Mouse (Mus musculus) ES-Bruce4 (cell line): ENCODE data around the gene Lcp1. TPM values are rescaled to one million over a fixed set of nuclear protein-coding genes. Genes with fewer than 3 reads are reported as not detected.
"Not testable (repeated sequence)": the region's sequence is repeated elsewhere in the genome, so short reads cannot be mapped to it uniquely, and the experiment has no call there.

ENCODE experiments used
- H3K27ac ChIP-seq: 2 replicates; pipeline ENCODE4 v1.5.1; 2012; ENCODE audit warnings: low read length, inconsistent platforms; ENCODE audit not compliant: insufficient read depth
- H3K27me3 ChIP-seq: 2 replicates; pipeline ENCODE4 v1.6.1; 2012; ENCODE audit warnings: mild to moderate bottlenecking, low read length, inconsistent platforms; ENCODE audit not compliant: control insufficient read depth, poor library complexity, insufficient read depth, severe bottlenecking
- H3K36me3 ChIP-seq: 2 replicates; pipeline ENCODE4 v1.6.1; 2012; ENCODE audit warnings: inconsistent platforms, mild to moderate bottlenecking, low read length, moderate library complexity; ENCODE audit not compliant: control insufficient read depth, poor library complexity, insufficient read depth, severe bottlenecking
- H3K4me1 ChIP-seq: one replicate; pipeline ENCODE4 v1.8.1; 2011; ENCODE audit warnings: low read length; ENCODE audit not compliant: control insufficient read depth, insufficient read depth
- H3K4me3 ChIP-seq: 2 replicates; pipeline ENCODE4 v1.5.1; 2011; ENCODE audit warnings: low read depth, mild to moderate bottlenecking, low read length
- H3K9ac ChIP-seq: 2 replicates; pipeline ENCODE4 v1.6.1; 2012; ENCODE audit warnings: low read depth, mild to moderate bottlenecking, inconsistent platforms; ENCODE audit not compliant: poor library complexity, severe bottlenecking
- H3K9me3 ChIP-seq: replicated peaks from 2 replicates; pipeline ENCODE4 v1.6.1; 2012; ENCODE audit warnings: mild to moderate bottlenecking, low read length, inconsistent platforms; ENCODE audit not compliant: control insufficient read depth, poor library complexity, insufficient read depth, severe bottlenecking
- CTCF ChIP-seq: IDR thresholded peaks from one replicate; pipeline ENCODE4 v1.8.1; 2011; ENCODE audit warnings: low read depth, low read length
- EP300 ChIP-seq: IDR thresholded peaks from 2 replicates; pipeline ENCODE4 v1.6.1; 2011; ENCODE audit warnings: low read depth, low read length; ENCODE audit not compliant: insufficient read depth
- POLR2A ChIP-seq: IDR thresholded peaks from one replicate; pipeline ENCODE4 v1.8.1; 2011; ENCODE audit warnings: low read length; ENCODE audit not compliant: insufficient read depth
- polyA plus RNA-seq: library from polyadenylated mRNA; stranded (reverse); fragments of >200 nt; gene quantifications from 2 replicates; pipeline ENCODE4 v1.2.4, GENCODE M21; 2011; ENCODE audit warnings: low read depth; ENCODE audit not compliant: missing spikeins, insufficient read depth, insufficient read length

Gene Lcp1
- polyA plus RNA-seq, 1 experiment, result 2.5 TPM

GRCm38 (mm10) chr14:75138503-75138902, 7.6 kb downstream of the Lcp1 start:
- Histone ChIP-seq H3K9me3 (no peaks in the 10 kb centered on the region), H3K9ac (no peak overlapping the region), H3K4me1 (peaks cover 1% of the 10 kb centered on the region), H3K27ac (no peak overlapping the region), H3K36me3 (no peaks in the 10 kb centered on the region), H3K4me3 (no peak overlapping the region), H3K27me3 (no peaks in the 10 kb centered on the region; the same call in 1 of the 2 replicates)
- no peak for TF ChIP-seq CTCF

GRCm38 (mm10) chr14:75139225-75139624, 8.3 kb downstream of the Lcp1 start:
- no peak overlapping the region for H3K4me3 ChIP-seq
- H3K4me1 ChIP-seq, result peaks cover 1% of the 10 kb centered on the region
- H3K27ac ChIP-seq, result no peak overlapping the region
- no peak overlapping the region for H3K9ac ChIP-seq
- H3K27me3 ChIP-seq, result no peaks in the 10 kb centered on the region; the same call in 1 of the 2 replicates
- no peaks in the 10 kb centered on the region for H3K9me3 ChIP-seq
- no peaks in the 10 kb centered on the region for H3K36me3 ChIP-seq
- TF ChIP-seq CTCF (no peak), POLR2A (no peak)

DNA sequence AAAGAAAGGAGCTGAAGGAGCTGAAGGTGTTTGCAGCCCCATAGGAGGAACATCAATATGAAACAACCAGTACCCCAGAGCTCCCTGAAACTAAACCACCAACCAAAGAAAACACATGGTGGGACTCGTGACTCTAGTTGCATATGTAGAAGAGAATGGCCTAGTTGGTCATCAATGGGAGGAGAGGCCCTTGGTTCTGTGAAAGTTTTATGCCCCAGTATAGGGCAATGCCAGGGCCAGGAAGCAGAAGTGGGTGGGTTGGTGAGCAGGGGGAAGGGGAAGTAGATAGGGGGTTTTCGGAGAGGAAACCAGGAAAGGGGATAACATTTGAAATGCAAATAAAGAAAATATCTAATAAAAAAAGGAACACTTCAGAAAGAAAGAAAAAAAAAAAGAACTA, 16.8 kb downstream of the Lcp1 start:
- H3K9me3 ChIP-seq, H3K4me3 ChIP-seq, H3K9ac ChIP-seq, H3K27ac ChIP-seq, H3K4me1 ChIP-seq, H3K36me3 ChIP-seq, H3K27me3 ChIP-seq: not testable (repeated sequence)

- Histone ChIP-seq H3K4me1 (no peaks in the 10 kb centered on the region), H3K36me3 (no peaks in the 10 kb centered on the region), H3K27me3 (no peaks in the 10 kb centered on the region; the same call in 1 of the 2 replicates), H3K9me3 (0 out of 2 replicates have a peak, but pooled peaks cover 2% of the 10 kb centered on the region), H3K9ac (no peak overlapping the region), H3K4me3 (no peak overlapping the region), H3K27ac (no peak overlapping the region)
- TF ChIP-seq CTCF (no peak), EP300 (no peak), POLR2A (no peak)
Observed at GRCm38 (mm10) chr14:75148229-75148628, 17.3 kb downstream of the Lcp1 start.

- H3K27me3 ChIP-seq, result no peaks in the 10 kb centered on the region; the same call in 1 of the 2 replicates
- no peak overlapping the region for H3K27ac ChIP-seq
- no peak overlapping the region for H3K4me3 ChIP-seq
- no peaks in the 10 kb centered on the region for H3K36me3 ChIP-seq
- H3K9ac ChIP-seq, result no peak overlapping the region
- 0 out of 2 replicates have a peak, but pooled peaks cover 2% of the 10 kb centered on the region for H3K9me3 ChIP-seq
- H3K4me1 ChIP-seq, result peaks cover 2% of the 10 kb centered on the region
- no peak for TF ChIP-seq EP300
- TF ChIP-seq CTCF, result no peak
- TF ChIP-seq POLR2A, result no peak
Observed at GRCm38 (mm10) chr14:75150653-75151052, 19.8 kb downstream of the Lcp1 start.

DNA sequence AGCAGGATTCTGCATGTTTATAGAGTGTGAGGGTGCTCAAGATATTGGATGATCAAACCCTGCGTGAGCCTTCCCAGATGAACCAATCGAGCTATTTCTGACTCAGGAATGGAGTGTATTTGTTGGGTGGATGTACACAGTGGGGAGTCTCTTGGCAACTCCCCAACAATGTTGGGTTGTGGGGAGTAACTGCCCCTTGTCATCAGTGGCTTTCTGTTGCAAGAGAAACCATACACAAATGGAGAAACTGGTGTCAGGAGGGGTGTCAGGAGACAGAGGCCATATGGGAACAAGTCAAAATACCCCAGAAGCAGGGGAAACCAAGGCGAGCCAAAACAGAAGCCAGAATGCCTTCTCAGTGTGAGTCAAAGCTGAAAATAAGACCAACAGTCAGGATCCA, 20.2 kb downstream of the Lcp1 start:
- Histone ChIP-seq H3K36me3 (no peaks in the 10 kb centered on the region), H3K4me3 (no peak overlapping the region), H3K4me1 (peaks cover 2% of the 10 kb centered on the region), H3K27me3 (no peaks in the 10 kb centered on the region; the same call in 1 of the 2 replicates), H3K27ac (no peak overlapping the region), H3K9ac (no peak overlapping the region), H3K9me3 (0 out of 2 replicates have a peak, but pooled peaks cover 2% of the 10 kb centered on the region)
- TF ChIP-seq POLR2A, result no peak
- no peak for TF ChIP-seq CTCF
- TF ChIP-seq EP300, result no peak
